18 mouse cellular contexts compared by ENCODE assay signal in genomic region chr3:101318516-101319170, GRCm38 (mm10). TPM values are rescaled to one million over a fixed set of nuclear protein-coding genes. Genes with fewer than 3 reads are reported as not detected.
DNase-seq lines count a peak whose midpoint lies in the region; ATAC-seq and TF ChIP-seq lines count a peak whose summit lies in the region.
"Had no signal": no experiment of that assay in that cellular context is flagged by ENCODE, and none has a peak within 500 bp of the region (broad histone marks: within the 10 kb centered on the region; RNA-seq: fewer than 3 reads in every experiment).

No protein-coding gene starts in this region.

- no peak overlapping the region for H3K27ac ChIP-seq in embryonic facial prominence, embryonic 14.5 days (replicated peaks; ENCODE audit: low read depth, low read length)
- H3K27ac ChIP-seq in embryonic facial prominence, embryonic 10.5 days (replicated peaks) = no peak overlapping the region
- peak overlapping the region; percentile 41; the same call in 1 of the 2 replicates for H3K27ac ChIP-seq in stomach, embryonic 16.5 days (ENCODE audit: low read length)
- no peak overlapping the region for H3K27ac ChIP-seq in stomach, postnatal 0 days (replicated peaks)
- H3K27ac ChIP-seq: hindbrain, embryonic 13.5 days; limb, embryonic 15.5 days; liver, embryonic 15.5 days had no signal

- no peaks in the 10 kb centered on the region; the same call in 1 of the 2 replicates for H3K9me3 ChIP-seq in embryonic facial prominence, embryonic 14.5 days (ENCODE audit: control insufficient read depth, low read length)
- H3K9me3 ChIP-seq in embryonic facial prominence, embryonic 10.5 days = no peaks in the 10 kb centered on the region
- no peaks in the 10 kb centered on the region for H3K9me3 ChIP-seq in stomach, embryonic 16.5 days (replicated peaks; ENCODE audit: control insufficient read depth, low read length)
- H3K9me3 ChIP-seq in stomach, postnatal 0 days (ENCODE audit: control insufficient read depth, low read length) = no peaks in the 10 kb centered on the region
- H3K9me3 ChIP-seq: heart, embryonic 12.5 days; hindbrain, embryonic 13.5 days; limb, embryonic 15.5 days; liver, embryonic 15.5 days had no signal

- H3K4me2 ChIP-seq in embryonic facial prominence, embryonic 14.5 days (ENCODE audit: low read depth, low read length) = no peak overlapping the region
- H3K4me2 ChIP-seq in stomach, embryonic 16.5 days (ENCODE audit: low read depth, low read length) = no peak overlapping the region
- H3K4me2 ChIP-seq in stomach, postnatal 0 days (replicated peaks; ENCODE audit: low read depth) = no peak overlapping the region
- H3K4me2 ChIP-seq: heart, embryonic 12.5 days; hindbrain, embryonic 13.5 days; limb, embryonic 15.5 days; liver, embryonic 15.5 days; midbrain, embryonic 11.5 days had no signal

- H3K9ac ChIP-seq in embryonic facial prominence, embryonic 14.5 days (ENCODE audit: low read depth, low read length) = no peak overlapping the region
- no peak overlapping the region for H3K9ac ChIP-seq in stomach, embryonic 16.5 days (ENCODE audit: low read length)
- H3K9ac ChIP-seq in stomach, postnatal 0 days (ENCODE audit: low read length) = no peak overlapping the region
- H3K9ac ChIP-seq: forebrain, postnatal 0 days; heart, embryonic 12.5 days; hindbrain, embryonic 13.5 days; limb, embryonic 15.5 days; liver, embryonic 15.5 days had no signal

- H3K27me3 ChIP-seq in embryonic facial prominence, embryonic 14.5 days (replicated peaks; ENCODE audit: control insufficient read depth, insufficient read depth, low read length) = no peaks in the 10 kb centered on the region
- no peaks in the 10 kb centered on the region for H3K27me3 ChIP-seq in embryonic facial prominence, embryonic 10.5 days (replicated peaks; ENCODE audit: low read depth, poor library complexity, severe bottlenecking)
- no peaks in the 10 kb centered on the region for H3K27me3 ChIP-seq in stomach, embryonic 16.5 days (ENCODE audit: control insufficient read depth, insufficient read depth, low read length)
- H3K27me3 ChIP-seq in stomach, postnatal 0 days (ENCODE audit: control insufficient read depth, insufficient read depth, low read length) = no peaks in the 10 kb centered on the region
- H3K27me3 ChIP-seq: heart, embryonic 12.5 days; hindbrain, embryonic 13.5 days; limb, embryonic 15.5 days; liver, embryonic 15.5 days had no signal

- 82% methylated on average over 6 of the region's 6 CpGs for WGBS in embryonic facial prominence, embryonic 14.5 days
- 85% methylated on average over 6 of the region's 6 CpGs for WGBS in embryonic facial prominence, embryonic 10.5 days
- 88% methylated on average over 6 of the region's 6 CpGs for WGBS in stomach, embryonic 16.5 days
- 67% methylated on average over 6 of the region's 6 CpGs for WGBS in stomach, postnatal 0 days

- no peak for TF ChIP-seq CTCF in stomach, postnatal 0 days (IDR thresholded peaks at IDR 0.05; ENCODE audit: low read depth)

- TF ChIP-seq EP300 in stomach, postnatal 0 days (optimal IDR thresholded peaks at IDR 0.05) = no peak

- H3K4me1 ChIP-seq in embryonic facial prominence, embryonic 14.5 days (ENCODE audit: control insufficient read depth, insufficient read depth, low read length) = peaks cover 11% of the 10 kb centered on the region
- H3K4me1 ChIP-seq in embryonic facial prominence, embryonic 10.5 days = peaks cover 35% of the 10 kb centered on the region
- H3K4me1 ChIP-seq in stomach, embryonic 16.5 days (ENCODE audit: control insufficient read depth, insufficient read depth, low read length) = no peaks in the 10 kb centered on the region
- H3K4me1 ChIP-seq in stomach, postnatal 0 days (replicated peaks; ENCODE audit: control insufficient read depth, insufficient read depth) = no peaks in the 10 kb centered on the region
- H3K4me1 ChIP-seq: heart, embryonic 12.5 days; hindbrain, embryonic 13.5 days had no signal

- no peaks in the 10 kb centered on the region for H3K36me3 ChIP-seq in embryonic facial prominence, embryonic 14.5 days (ENCODE audit: control insufficient read depth, insufficient read depth, low read length)
- H3K36me3 ChIP-seq in embryonic facial prominence, embryonic 10.5 days (replicated peaks) = no peaks in the 10 kb centered on the region
- no peaks in the 10 kb centered on the region for H3K36me3 ChIP-seq in stomach, embryonic 16.5 days (ENCODE audit: control insufficient read depth, insufficient read depth, low read length)
- H3K36me3 ChIP-seq in stomach, postnatal 0 days (ENCODE audit: control insufficient read depth, insufficient read depth, low read length) = no peaks in the 10 kb centered on the region
- H3K36me3 ChIP-seq: heart, embryonic 12.5 days; hindbrain, embryonic 13.5 days; limb, embryonic 15.5 days; liver, embryonic 15.5 days had no signal

- peak; percentile 29 for DNase-seq in embryonic facial prominence, embryonic 14.5 days (ENCODE audit: low spot score)
- no peak for DNase-seq in embryonic facial prominence, embryonic 10.5 days (ENCODE audit: low spot score)
- no peak for DNase-seq in stomach, postnatal 0 days (ENCODE audit: low spot score)
- DNase-seq in cerebellum, adult 9-10 months = peak; percentile 66
- DNase-seq in fat pad, adult 2 months (ENCODE audit: extremely low read depth, low read depth, low spot score) = peak; percentile 88
- no peak for DNase-seq in lung, postnatal 25 days (ENCODE audit: low spot score)
- no peak for DNase-seq in adrenal gland, adult 18-20 months (ENCODE audit: low spot score in 2 of 2)
- DNase-seq: forebrain, postnatal 0 days; gastrocnemius, postnatal 36 days had no signal

- ATAC-seq in embryonic facial prominence, embryonic 14.5 days (ENCODE audit: low read depth) = no peak
- ATAC-seq in stomach, embryonic 16.5 days (ENCODE audit: insufficient read depth, low FRiP score) = no peak; the same call in 1 of the 2 replicates
- no peak for ATAC-seq in stomach, postnatal 0 days (ENCODE audit: low FRiP score, low TSS enrichment)

- H3K4me3 ChIP-seq in embryonic facial prominence, embryonic 14.5 days (ENCODE audit: low read depth, low read length) = no peak overlapping the region
- no peak overlapping the region for H3K4me3 ChIP-seq in embryonic facial prominence, embryonic 10.5 days
- no peak overlapping the region for H3K4me3 ChIP-seq in stomach, embryonic 16.5 days (replicated peaks; ENCODE audit: low read length)
- no peak overlapping the region for H3K4me3 ChIP-seq in stomach, postnatal 0 days (ENCODE audit: low read depth, low read length)
- H3K4me3 ChIP-seq: heart, embryonic 12.5 days; hindbrain, embryonic 13.5 days; limb, embryonic 15.5 days; liver, embryonic 15.5 days had no signal

RNA-seq across cellular contexts. Expression of gene Cd2, which starts 30.9 kb away (rescaled TPM):
- polyA plus RNA-seq in embryonic facial prominence, embryonic 14.5 days (2014; fragmentation: Nextera tagmentation; extraction: Ambion mirVana) = 0.41 TPM in 1 of 2 replicates, not detected in the other
- polyA plus RNA-seq in embryonic facial prominence, embryonic 10.5 days (2016; fragmentation: Nextera tagmentation; extraction: Ambion mirVana) = not detected in 2 replicates
- 0.34 TPM in 1 of 2 replicates, not detected in the other for polyA plus RNA-seq in stomach, embryonic 16.5 days (2015; fragmentation: Nextera tagmentation; extraction: Ambion mirVana)
- polyA plus RNA-seq in stomach, postnatal 0 days (2015; fragmentation: Nextera tagmentation; extraction: Ambion mirVana) = 0.17 TPM in 1 of 2 replicates, not detected in the other
- 1 to 10 TPM in 1 of 2 experiments, under 1 TPM in 1; 0.76 to 1.5 TPM for total RNA-seq in adrenal gland, adult 18-20 months (2021)
- total RNA-seq: forebrain, postnatal 0 days; layer of hippocampus, postnatal 14 days; MEL had no signal
- polyA plus RNA-seq: heart, embryonic 12.5 days; hindbrain, embryonic 13.5 days; limb, embryonic 15.5 days; midbrain, embryonic 11.5 days; neural tube, embryonic 11.5 days had no signal

RNA-seq across cellular contexts. Expression of gene Igsf3, which starts 58.2 kb away (rescaled TPM):
- polyA plus RNA-seq in embryonic facial prominence, embryonic 14.5 days (2014; fragmentation: Nextera tagmentation; extraction: Ambion mirVana) = 37.0 and 40.6 TPM in 2 replicates
- polyA plus RNA-seq in embryonic facial prominence, embryonic 10.5 days (2016; fragmentation: Nextera tagmentation; extraction: Ambion mirVana) = 52.1 and 59.2 TPM in 2 replicates
- 35.3 and 36.7 TPM in 2 replicates for polyA plus RNA-seq in stomach, embryonic 16.5 days (2015; fragmentation: Nextera tagmentation; extraction: Ambion mirVana)
- 12.4 and 13.6 TPM in 2 replicates for polyA plus RNA-seq in stomach, postnatal 0 days (2015; fragmentation: Nextera tagmentation; extraction: Ambion mirVana)
- 1 to 10 TPM; 3.1 to 3.8 TPM for total RNA-seq in adrenal gland, adult 18-20 months (2021)
- total RNA-seq: MEL had no signal

Comparison
In these comparisons a context has a peak if more than half of its experiments do, and no peak if none do; other contexts are left out.
1. DNase-seq: peak in embryonic facial prominence, embryonic 14.5 days (single experiment), cerebellum, adult 9-10 months (single experiment) and fat pad, adult 2 months (single experiment); none in embryonic facial prominence, embryonic 10.5 days (single experiment), stomach, postnatal 0 days (single experiment), lung, postnatal 25 days (single experiment) and adrenal gland, adult 18-20 months (0 of 2).